Mouse (Mus musculus) left cerebral cortex, adult 6 months (tissue): ENCODE data around the gene 2310034C09Rik. TPM values are rescaled to one million over a fixed set of nuclear protein-coding genes. Genes with fewer than 3 reads are reported as not detected.

Experiments used
- long read RNA-seq, 2 experiments: library from polyadenylated mRNA; unstranded; transcript quantifications; one replicate each; pipeline ENCODE4 v2.0.0; 2019 to 2020
- polyA plus RNA-seq: library from polyadenylated mRNA; unstranded; fragments of <200 nt; fragmentation: Nextera tagmentation; gene quantifications from 2 replicates; pipeline ENCODE4 v1.2.3, GENCODE M21; 2021

2310034C09Rik gene
- not detected in 2 replicates for polyA plus RNA-seq
- long read RNA-seq, experiment 1, result 0 reads
- long read RNA-seq, experiment 2, result 0 reads

DNA sequence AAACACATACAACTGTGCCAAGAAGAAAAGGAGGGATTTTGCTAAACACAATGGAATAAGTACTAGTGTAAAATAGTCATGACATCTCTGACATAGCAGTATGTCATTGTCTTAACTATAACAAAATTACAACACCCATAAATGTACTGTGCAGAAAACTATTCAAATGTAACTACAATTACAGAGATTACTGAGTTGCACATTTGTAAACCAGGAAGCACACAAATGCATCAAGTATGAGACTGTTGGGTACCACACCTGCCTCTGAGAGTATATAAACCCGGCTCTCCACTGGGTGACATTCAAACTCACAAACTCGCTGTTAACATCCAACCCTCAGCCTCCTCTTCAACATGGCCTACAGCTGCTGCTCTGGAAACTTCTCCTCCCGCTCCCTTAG lies at the start of gene 2310034C09Rik:
2310034C09Rik (plus strand) TSS at position 301 of the 400 bp plus-strand sequence.

DNA sequence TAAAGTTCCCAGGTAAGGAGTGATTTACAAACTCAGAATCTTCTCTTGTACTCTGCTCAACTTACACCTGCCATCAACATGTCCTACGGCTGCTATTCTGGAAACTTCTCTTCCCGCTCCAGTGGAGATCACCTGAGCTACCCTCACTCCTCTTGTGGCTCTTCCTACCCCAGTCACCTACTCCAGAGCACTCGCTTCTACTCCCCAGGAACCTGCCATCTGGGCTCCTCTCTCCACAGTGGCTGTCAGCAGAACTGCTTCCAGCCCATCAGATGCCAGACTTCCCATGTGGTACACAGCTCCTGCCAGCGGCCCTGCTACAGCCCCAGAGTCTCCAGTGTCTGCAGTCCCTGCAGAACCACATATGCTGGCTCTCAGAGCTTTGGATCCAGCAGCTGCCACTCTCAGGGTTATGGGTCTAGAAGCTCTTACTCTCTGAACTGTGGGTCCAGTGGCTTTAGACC lies 29.8 kb upstream of the 2310034C09Rik start, which contains the start of gene Krtap13-1:
Krtap13-1 (plus strand) TSS at position 51 of the 464 bp plus-strand sequence.

DNA sequence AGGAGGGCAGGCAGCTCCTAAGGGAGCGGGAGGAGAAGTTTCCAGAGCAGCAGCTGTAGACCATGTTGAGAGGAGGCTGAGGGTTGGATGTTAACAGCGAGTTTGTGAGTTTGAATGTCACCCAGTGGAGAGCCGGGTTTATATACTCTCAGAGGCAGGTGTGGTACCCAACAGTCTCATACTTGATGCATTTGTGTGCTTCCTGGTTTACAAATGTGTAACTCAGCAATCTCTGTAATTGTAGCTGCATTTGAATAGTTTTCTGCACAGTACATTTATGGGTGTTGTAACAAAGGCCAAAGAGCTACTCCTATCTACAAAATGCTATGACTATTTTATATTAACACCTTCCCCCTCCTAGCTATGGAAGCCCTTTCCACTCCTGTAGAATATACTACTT lies 7.1 kb upstream of the 2310034C09Rik start, which contains the start of gene Krtap13:
Krtap13 (minus strand) TSS at position 101 of the 400 bp plus-strand sequence.

DNA sequence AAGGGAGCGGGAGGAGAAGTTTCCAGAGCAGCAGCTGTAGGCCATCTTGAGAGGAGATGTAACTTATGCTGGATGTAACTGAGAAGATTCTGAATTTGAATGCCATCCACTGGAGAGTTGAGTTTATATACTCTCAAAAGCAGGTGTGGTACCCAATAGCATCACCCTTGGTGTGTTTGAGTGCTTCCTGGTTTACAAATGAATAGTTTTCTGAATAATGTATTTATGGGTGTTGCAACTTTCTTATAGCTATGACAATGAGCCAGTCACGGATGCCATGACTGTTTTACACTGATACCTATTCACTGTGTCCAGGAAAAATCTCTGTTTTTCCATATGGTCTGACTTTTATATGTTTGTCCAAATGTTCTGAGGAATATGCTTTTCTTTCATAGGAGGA lies 15.5 kb downstream of the 2310034C09Rik start, which contains the start of gene 2310057N15Rik:
2310057N15Rik (minus strand) TSS at position 101 of the 400 bp plus-strand sequence.

DNA sequence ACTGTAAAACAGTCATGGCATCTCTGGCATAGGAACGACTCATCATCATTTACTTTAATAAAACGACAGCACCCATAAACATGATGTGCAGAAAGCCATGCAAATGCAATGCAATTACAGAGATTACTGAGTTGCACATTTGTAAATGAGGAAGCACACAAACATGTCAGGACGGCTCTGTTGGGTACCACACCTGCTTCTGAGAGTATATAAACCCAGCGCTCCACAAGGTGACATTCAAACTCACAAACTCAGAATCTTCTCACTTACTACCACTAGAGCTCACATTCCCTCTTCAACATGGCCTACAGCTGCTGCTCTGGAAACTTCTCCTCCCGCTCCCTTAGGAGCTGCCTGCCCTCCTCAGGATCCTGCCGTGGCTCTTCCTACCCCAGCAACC lies 18.9 kb downstream of the 2310034C09Rik start, which contains the start of gene Gm5965:
Gm5965 (plus strand) TSS at position 301 of the 400 bp plus-strand sequence.

Other genes with a start within 250 kb of the 2310034C09Rik start
- gene Cldn8, start 195.7 kb upstream of the 2310034C09Rik start, polyA plus RNA-seq, result not detected in 2 replicates
- gene Krtap24-1, start 146.6 kb upstream of the 2310034C09Rik start, polyA plus RNA-seq, result not detected in 2 replicates
- not detected in 2 replicates for gene 2310079G19Rik, start 131.2 kb upstream of the 2310034C09Rik start, polyA plus RNA-seq
- gene Krtap26-1, start 111.1 kb upstream of the 2310034C09Rik start, polyA plus RNA-seq, result not detected in 2 replicates
- gene Krtap27-1, start 87.2 kb upstream of the 2310034C09Rik start, polyA plus RNA-seq, result not detected in 2 replicates
- gene 2310061N02Rik, start 50.9 kb upstream of the 2310034C09Rik start, polyA plus RNA-seq, result not detected in 2 replicates
- not detected in 2 replicates for gene Krtap13-1, start 30.0 kb upstream of the 2310034C09Rik start, polyA plus RNA-seq
- gene Krtap13, start 7.2 kb upstream of the 2310034C09Rik start, polyA plus RNA-seq, result not detected in 2 replicates
- gene 2310057N15Rik, start 15.4 kb downstream of the 2310034C09Rik start, polyA plus RNA-seq, result not detected in 2 replicates
- gene Gm5965, start 19.0 kb downstream of the 2310034C09Rik start, polyA plus RNA-seq, result not detected in 2 replicates
- gene Gm20741, start 53.4 kb downstream of the 2310034C09Rik start, polyA plus RNA-seq, result not detected in 2 replicates
- gene Krtap15, start 61.4 kb downstream of the 2310034C09Rik start, polyA plus RNA-seq, result not detected in 2 replicates
- not detected in 2 replicates for gene Krtap14, start 67.3 kb downstream of the 2310034C09Rik start, polyA plus RNA-seq
- gene Krtap19-1, start 110.6 kb downstream of the 2310034C09Rik start, polyA plus RNA-seq, result not detected in 2 replicates
- gene Krtap19-2, start 115.4 kb downstream of the 2310034C09Rik start, polyA plus RNA-seq, result not detected in 2 replicates
- gene Krtap19-3, start 119.2 kb downstream of the 2310034C09Rik start, polyA plus RNA-seq, result not detected in 2 replicates
- not detected in 2 replicates for gene Krtap19-4, start 126.2 kb downstream of the 2310034C09Rik start, polyA plus RNA-seq
- not detected in 2 replicates for gene Krtap19-5, start 137.6 kb downstream of the 2310034C09Rik start, polyA plus RNA-seq
- not detected in 2 replicates for gene Krtap19-9b, start 173.4 kb downstream of the 2310034C09Rik start, polyA plus RNA-seq
- not detected in 2 replicates for gene Krtap16-3, start 204.0 kb downstream of the 2310034C09Rik start, polyA plus RNA-seq